Mouse (Mus musculus) cerebellum, adult 2 months (tissue): ENCODE measurements at regions not wholly inside any gene's neighbourhood (a gene's known extent, or its start where the extent isn't known, plus 50 kb on each side); places are given as distances from the start of the nearest gene placed in this dataset.

Experiments used
- CTCF ChIP-seq: fragments of 200-500 bp; IDR thresholded peaks from 2 replicates; pipeline ENCODE4 v1.5.1; 2011; ENCODE audit warnings: low read depth, mild to moderate bottlenecking, control low read depth, low read length, moderate library complexity, borderline replicate concordance; ENCODE audit not compliant: insufficient read depth
- POLR2A ChIP-seq: fragments of 200-500 bp; IDR thresholded peaks from 2 replicates; pipeline ENCODE4 v1.6.1; 2011; ENCODE audit warnings: low read length, control low read depth, borderline replicate concordance; ENCODE audit not compliant: insufficient read depth

DNA sequence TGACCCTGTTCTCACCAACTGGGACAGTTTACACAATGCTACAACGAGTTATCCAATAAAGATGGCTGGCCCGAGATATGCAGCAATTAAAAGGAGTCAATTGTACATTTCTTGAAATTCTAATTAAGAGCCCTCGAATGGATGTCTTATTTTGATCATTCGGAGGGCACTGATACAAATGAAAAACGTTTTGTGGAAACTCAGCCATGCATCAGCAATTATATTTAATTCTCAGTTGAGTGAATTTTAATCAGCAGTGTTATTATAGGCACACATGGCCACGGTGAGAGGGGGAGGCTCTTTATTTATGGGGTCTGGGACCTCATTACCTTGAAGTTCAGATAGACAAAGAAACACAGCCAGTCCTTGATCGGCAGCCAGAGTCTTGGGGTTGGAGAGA lies 471.3 kb upstream of the Kcnab2 start:
- TF ChIP-seq CTCF (no peak), POLR2A (no peak)
